Comparison of ENCODE assay signal across 23 mouse cellular contexts in the genomic region with DNA sequence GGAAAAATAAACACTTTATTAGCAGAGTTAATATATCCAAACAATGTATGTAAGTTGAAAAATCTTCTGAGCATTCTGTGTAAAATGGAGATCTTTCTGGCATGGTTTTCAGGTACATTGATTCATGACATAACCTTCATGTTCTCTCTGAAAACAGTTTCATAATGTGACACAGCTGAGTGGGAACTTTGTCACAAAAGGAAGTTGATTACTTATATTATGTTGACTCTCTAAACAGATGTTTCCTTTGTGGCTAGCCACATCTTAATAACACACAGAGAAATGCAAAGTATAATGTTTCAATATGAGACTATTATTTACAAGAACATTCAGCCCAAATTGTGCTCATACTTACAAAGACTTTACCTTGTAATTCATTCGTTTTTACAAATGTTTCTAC.
"Had no signal": no experiment of that assay in that cellular context is flagged by ENCODE, and none has a peak within 500 bp of the region (broad histone marks: within the 10 kb centered on the region; RNA-seq: fewer than 3 reads in every experiment).

No protein-coding gene starts in this region.

- H3K27me3 ChIP-seq: embryonic facial prominence, embryonic 12.5 days; embryonic facial prominence, embryonic 13.5 days; embryonic facial prominence, embryonic 15.5 days; forebrain, embryonic 12.5 days; forebrain, embryonic 13.5 days; forebrain, embryonic 15.5 days; heart, embryonic 12.5 days had no signal

- H3K9me3 ChIP-seq: embryonic facial prominence, embryonic 10.5 days; embryonic facial prominence, embryonic 12.5 days; embryonic facial prominence, embryonic 13.5 days; embryonic facial prominence, embryonic 15.5 days; forebrain, embryonic 10.5 days; forebrain, embryonic 12.5 days; forebrain, embryonic 13.5 days; forebrain, embryonic 15.5 days; heart, embryonic 10.5 days; heart, embryonic 12.5 days had no signal

- H3K9ac ChIP-seq: embryonic facial prominence, embryonic 12.5 days; embryonic facial prominence, embryonic 13.5 days; embryonic facial prominence, embryonic 15.5 days; forebrain, embryonic 12.5 days; forebrain, embryonic 13.5 days; forebrain, embryonic 15.5 days; forebrain, postnatal 0 days; heart, embryonic 12.5 days had no signal

- DNase-seq: cerebellum, postnatal 25 days; cerebellum, postnatal 36 days; embryo, embryonic 11 days; forebrain, postnatal 0 days; gastrocnemius, adult 2 months; gastrocnemius, postnatal 10 days; gastrocnemius, postnatal 14 days; gastrocnemius, postnatal 25 days; gastrocnemius, postnatal 36 days; heart, adult 11 months; heart, adult 18-20 months; heart, adult 2 months had no signal

- H3K4me3 ChIP-seq: embryonic facial prominence, embryonic 10.5 days; embryonic facial prominence, embryonic 12.5 days; embryonic facial prominence, embryonic 13.5 days; embryonic facial prominence, embryonic 15.5 days; erythroblast, embryonic 14.5 days; forebrain, embryonic 10.5 days; forebrain, embryonic 12.5 days; forebrain, embryonic 13.5 days; forebrain, embryonic 15.5 days; gastrocnemius, adult 2 months; heart, adult 2 months; heart, embryonic 10.5 days; heart, embryonic 12.5 days had no signal

- H3K36me3 ChIP-seq: embryonic facial prominence, embryonic 10.5 days; embryonic facial prominence, embryonic 12.5 days; embryonic facial prominence, embryonic 13.5 days; embryonic facial prominence, embryonic 15.5 days; forebrain, embryonic 10.5 days; forebrain, embryonic 12.5 days; forebrain, embryonic 15.5 days; heart, embryonic 10.5 days; heart, embryonic 12.5 days had no signal

- H3K27ac ChIP-seq: embryonic facial prominence, embryonic 10.5 days; embryonic facial prominence, embryonic 12.5 days; embryonic facial prominence, embryonic 13.5 days; embryonic facial prominence, embryonic 15.5 days; forebrain, embryonic 10.5 days; forebrain, embryonic 12.5 days; forebrain, embryonic 13.5 days; forebrain, embryonic 15.5 days; gastrocnemius, adult 2 months; heart, adult 2 months; heart, embryonic 10.5 days had no signal

- H3K4me1 ChIP-seq: embryonic facial prominence, embryonic 10.5 days; embryonic facial prominence, embryonic 12.5 days; embryonic facial prominence, embryonic 13.5 days; embryonic facial prominence, embryonic 15.5 days; forebrain, embryonic 10.5 days; forebrain, embryonic 12.5 days; forebrain, embryonic 13.5 days; forebrain, embryonic 15.5 days; heart, embryonic 10.5 days; heart, embryonic 12.5 days had no signal
